ENCODE assay signal across 30 mouse cellular contexts in the genomic region with DNA sequence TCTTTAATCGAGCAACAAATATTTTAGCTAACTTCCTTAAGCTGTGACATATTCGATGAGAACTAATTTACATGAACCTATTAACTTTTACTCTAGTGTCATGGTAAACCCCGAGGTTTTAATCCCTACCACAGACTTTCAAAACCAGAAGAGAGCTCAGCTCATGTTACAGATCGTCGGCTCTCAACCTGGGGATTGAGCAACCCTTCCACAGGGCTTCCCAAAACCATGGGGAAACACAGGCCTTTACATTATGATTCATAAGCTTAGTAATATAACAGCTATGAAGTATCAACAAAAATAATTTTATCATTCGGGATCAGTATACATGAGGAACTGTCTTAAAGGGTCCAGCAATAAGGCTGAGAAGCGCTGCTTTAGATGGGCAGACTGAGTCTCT. TPM values are rescaled to one million over a fixed set of nuclear protein-coding genes. Genes with fewer than 3 reads are reported as not detected.
"Had no signal": no experiment of that assay in that cellular context is flagged by ENCODE, and none has a peak within 500 bp of the region (broad histone marks: within the 10 kb centered on the region; RNA-seq: fewer than 3 reads in every experiment).

No protein-coding gene starts in this region.

- H3K4me3 ChIP-seq: heart, adult 2 months; heart, embryonic 13.5 days; heart, embryonic 15.5 days; hindbrain, embryonic 10.5 days; hindbrain, embryonic 12.5 days; intestine, embryonic 15.5 days; layer of hippocampus, adult 2 months; left cerebral cortex, adult 2 months; limb, embryonic 10.5 days; limb, embryonic 12.5 days; liver, embryonic 13.5 days had no signal

- DNase-seq: gastrocnemius, postnatal 14 days; gastrocnemius, postnatal 36 days; heart, adult 2 months; heart, postnatal 14 days; heart, postnatal 36 days; kidney, adult 18-20 months; kidney, adult 8-10 months; kidney, postnatal 10 days; kidney, postnatal 25 days; kidney, postnatal 4 days; liver; liver, embryonic 13.5 days had no signal

- H3K27ac ChIP-seq: heart, adult 2 months; heart, embryonic 13.5 days; heart, embryonic 15.5 days; hindbrain, embryonic 10.5 days; hindbrain, embryonic 12.5 days; hindbrain, embryonic 14.5 days; intestine, embryonic 15.5 days; layer of hippocampus, adult 2 months; left cerebral cortex, adult 2 months; limb, embryonic 10.5 days; limb, embryonic 12.5 days; liver, embryonic 13.5 days had no signal

- H3K36me3 ChIP-seq: heart, embryonic 13.5 days; heart, embryonic 15.5 days; hindbrain, embryonic 10.5 days; hindbrain, embryonic 12.5 days; intestine, embryonic 15.5 days; limb, embryonic 10.5 days; limb, embryonic 12.5 days; liver, embryonic 13.5 days had no signal

- H3K9me3 ChIP-seq: heart, embryonic 13.5 days; heart, embryonic 15.5 days; hindbrain, embryonic 10.5 days; hindbrain, embryonic 12.5 days; intestine, embryonic 15.5 days; limb, embryonic 10.5 days; limb, embryonic 12.5 days; liver, embryonic 13.5 days had no signal

- H3K27me3 ChIP-seq: heart, embryonic 13.5 days; heart, embryonic 15.5 days; hindbrain, embryonic 12.5 days; intestine, embryonic 15.5 days; limb, embryonic 12.5 days; liver, embryonic 13.5 days had no signal

- H3K4me1 ChIP-seq: heart, embryonic 13.5 days; heart, embryonic 15.5 days; hindbrain, embryonic 10.5 days; intestine, embryonic 15.5 days; limb, embryonic 10.5 days; limb, embryonic 12.5 days; liver, embryonic 13.5 days had no signal

- ATAC-seq: hindbrain, embryonic 16.5 days; inflammation-experienced regulatory T-cells, adult 6 months; intestine, embryonic 15.5 days; intestine, postnatal 0 days had no signal

RNA-seq across cellular contexts. Expression of gene Fyb2, which starts 15.9 kb away (rescaled TPM):
- total RNA-seq: heart, adult 2 months; heart, postnatal 14 days; heart, postnatal 36 days had no signal
- polyA plus RNA-seq: heart, adult 2 months; heart, postnatal 0 days; inflammation-experienced regulatory T-cells, adult 6 months; limb, embryonic 10.5 days had no signal

RNA-seq across cellular contexts. Expression of gene C8a, which starts 53.0 kb away (rescaled TPM):
- total RNA-seq: gastrocnemius, adult 8-10 months; gastrocnemius, postnatal 14 days; gastrocnemius, postnatal 36 days; heart, adult 2 months; heart, postnatal 14 days; heart, postnatal 36 days; layer of hippocampus, adult 2 months; layer of hippocampus, postnatal 10 days; layer of hippocampus, postnatal 25 days; left cerebral cortex, adult 2 months; left cerebral cortex, postnatal 36 days had no signal
- polyA plus RNA-seq: heart, adult 2 months; heart, embryonic 13.5 days; heart, embryonic 15.5 days; heart, postnatal 0 days; hindbrain, embryonic 10.5 days; hindbrain, embryonic 12.5 days; hindbrain, embryonic 14.5 days; hindbrain, embryonic 16.5 days; inflammation-experienced regulatory T-cells, adult 6 months; intestine, postnatal 0 days; limb, embryonic 10.5 days; limb, embryonic 12.5 days had no signal
